Mouse (Mus musculus): Measurements from ENCODE around the gene Rsad1.

Gene Rsad1

DNA sequence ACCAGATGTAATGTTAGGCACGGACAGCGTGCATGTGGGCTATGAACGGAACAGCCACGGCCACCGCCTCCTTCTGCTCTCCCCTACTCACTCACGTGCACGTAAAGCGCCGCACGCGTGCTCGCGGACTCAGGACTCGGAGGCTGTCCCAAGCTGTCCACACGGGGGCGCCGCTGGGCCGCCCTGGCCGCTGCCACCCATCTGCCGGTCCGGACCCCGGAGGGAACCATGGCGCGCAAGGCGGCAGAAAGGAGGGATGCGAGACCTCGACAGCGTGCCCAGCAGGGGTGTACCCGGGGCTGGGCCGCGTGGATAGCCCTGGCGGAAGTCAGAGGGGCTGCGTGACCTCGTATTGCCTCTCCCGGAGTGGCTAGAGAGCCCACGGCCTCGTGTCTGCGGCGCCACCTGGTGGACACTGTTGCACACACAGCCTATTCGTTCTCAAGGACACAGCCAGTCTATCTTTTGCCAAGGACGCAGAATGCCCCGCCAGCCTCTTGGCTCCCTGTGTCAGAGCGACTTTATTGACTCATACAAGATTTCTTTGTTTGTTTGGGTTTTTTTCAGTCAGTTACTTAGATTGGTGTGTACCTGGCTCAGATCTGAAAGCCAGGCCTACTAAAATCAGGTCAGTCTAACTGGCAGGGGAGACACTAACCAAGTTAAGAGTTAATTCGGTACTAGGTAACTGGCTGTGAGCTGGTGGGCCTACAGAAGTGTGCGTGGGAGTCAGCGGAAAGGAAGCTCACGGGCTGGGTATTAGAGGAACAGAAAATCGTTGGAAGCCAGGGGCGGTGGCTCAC is at the start of gene Rsad1:
Gene Rsad1 (minus strand): TSS at position 368 of the 803 bp plus-strand sequence.
- peak; percentile 94 for DNase-seq (ENCODE audit: low spot score)

DNA sequence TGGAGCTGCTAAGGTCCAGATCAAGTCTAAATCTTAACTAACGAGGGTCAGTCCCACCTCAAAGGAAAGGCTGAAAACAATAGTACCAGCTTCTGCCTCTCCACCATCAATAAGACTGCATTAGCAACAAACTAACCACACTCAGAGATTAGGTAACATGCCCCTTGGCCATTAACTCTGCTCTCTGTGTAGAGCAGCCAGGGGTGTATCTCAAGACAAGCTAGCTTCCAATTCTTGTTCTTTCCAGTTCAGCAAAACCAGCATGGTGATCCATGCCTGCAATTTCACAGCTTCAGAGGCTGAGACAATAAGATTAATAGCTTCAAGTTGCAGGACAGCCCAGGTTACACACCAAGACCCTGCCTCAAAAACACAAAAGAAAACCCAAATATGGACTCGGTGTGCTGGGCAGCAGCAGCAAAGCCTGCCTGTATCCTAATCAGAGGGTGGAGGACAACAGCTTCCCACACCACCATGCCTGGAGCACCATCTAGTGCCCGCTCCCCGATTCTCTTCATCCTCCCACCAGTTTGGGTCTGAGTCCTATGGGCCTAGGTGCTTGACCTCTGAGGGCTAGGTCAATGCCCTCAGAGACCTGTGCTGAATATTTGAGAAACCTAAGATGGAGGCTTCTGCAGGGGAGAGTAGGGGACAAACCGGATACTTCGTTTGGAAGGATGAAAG is 49.5 kb upstream of the Rsad1 start:
- no peak for DNase-seq (ENCODE audit: low spot score)

DNA sequence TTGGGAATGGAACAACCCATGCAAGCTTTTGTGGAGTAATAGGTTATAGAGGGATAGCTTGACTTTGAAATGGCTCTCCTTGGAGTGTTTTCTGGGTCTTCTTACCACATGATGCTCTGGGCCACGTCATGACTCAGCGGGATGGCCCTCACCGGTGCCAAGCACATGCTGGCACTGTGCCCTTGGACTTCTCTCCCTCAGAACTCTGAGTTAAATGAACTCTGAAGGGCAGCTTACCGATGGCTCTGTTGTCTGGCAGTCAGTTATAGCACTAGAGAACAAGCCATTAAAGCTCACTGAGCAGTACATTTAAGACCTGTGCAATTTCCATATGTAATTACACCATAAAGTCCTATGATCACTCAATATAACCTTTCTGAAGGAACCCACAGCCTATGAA is 48.3 kb upstream of the Rsad1 start:
- peak; percentile 33 for DNase-seq (ENCODE audit: low spot score)

DNA sequence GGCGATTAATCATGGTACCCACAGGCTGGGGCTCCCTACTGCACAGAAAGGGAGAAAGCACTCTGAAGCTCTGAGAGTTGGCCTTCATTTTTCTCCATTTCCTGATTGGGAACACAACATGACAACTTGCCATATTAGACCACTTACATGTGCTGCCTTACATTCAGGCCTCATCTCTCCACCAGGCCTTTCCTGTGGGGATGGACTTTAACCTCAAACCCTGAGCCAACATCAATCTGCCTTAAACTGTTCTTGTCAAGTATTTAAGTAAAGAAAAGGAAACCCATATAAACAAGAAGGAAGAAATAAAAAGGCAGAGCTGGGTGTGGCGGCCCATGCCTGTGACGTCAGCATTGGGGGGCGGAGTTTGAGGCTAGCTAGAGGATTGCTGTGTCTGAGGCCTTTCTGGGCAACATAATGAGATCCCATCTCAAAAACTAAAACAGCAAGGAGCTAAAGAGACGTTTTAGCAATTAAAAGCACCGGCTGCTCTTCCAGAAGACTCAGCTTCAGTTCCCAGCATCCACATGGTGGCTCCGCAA is 47.3 kb upstream of the Rsad1 start:
- DNase-seq (ENCODE audit: low spot score): no peak

DNA sequence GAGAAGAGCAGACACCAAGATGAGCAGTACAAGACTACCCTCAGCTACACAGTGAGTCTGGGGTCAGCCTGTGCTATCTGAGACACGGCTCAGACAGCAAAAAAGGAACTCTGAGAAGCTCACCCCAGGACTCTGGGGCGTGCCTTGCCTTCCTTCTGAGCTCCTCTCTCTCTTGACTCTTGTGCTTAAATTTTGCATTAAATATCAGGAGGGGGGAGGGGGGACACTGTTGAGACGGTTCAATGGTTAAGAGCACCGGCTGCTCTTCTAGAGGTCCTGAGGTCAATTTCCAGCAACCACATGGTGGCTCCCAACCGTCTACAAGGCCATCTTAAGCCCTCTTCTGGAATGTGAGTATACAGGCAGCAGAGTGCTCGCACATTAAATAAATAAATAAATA is 38.5 kb upstream of the Rsad1 start:
- no peak for DNase-seq (ENCODE audit: low spot score)

DNA sequence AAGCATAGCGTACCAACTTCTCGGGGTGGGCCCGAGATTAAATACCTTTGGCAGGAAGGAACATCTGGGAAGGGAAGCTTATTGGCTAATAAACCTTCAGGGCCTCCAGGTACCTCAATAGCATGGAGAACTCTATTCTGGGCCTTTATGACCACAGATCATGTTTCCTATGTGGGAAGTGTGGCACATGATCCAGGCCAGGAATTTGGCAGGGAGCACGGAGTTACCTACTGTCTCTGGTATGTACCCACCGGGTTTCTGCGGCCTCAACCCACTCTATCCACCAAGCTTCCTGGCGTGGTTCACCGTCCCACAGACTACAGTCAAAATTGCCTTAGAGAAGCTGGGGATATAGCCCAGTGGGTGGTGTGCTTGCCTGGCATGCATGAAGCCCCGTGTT is 36.0 kb upstream of the Rsad1 start:
- DNase-seq (ENCODE audit: low spot score): no peak

DNA sequence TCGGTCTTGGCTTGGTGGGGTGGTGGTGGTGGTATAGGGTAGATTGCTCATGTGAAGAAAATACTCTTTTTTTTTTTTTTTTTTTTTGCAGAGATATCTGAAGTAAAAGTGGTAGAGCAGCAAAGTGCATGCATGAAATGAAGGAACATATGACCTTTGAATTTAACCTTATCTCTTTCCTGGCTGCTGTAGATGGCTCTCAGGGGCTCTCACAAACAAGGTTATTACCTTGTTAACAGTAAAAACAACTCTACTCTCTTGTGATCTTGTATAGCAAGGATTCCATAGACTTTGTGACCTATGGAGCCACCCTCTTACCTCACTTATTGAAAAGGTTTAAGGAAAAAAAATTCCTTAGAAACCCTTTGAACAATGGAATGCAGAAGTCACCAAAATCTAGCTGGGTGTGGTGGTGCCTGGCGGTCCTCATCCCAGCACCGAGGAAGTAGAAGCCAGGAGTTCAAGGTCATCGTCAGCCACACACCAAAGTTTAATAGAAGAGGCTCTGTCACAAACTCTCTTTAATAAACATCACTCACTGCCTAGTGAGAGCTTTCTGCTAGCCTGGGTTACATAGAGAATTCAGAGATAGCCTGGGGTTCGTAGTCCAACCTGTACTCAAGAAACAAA is 31.2 kb upstream of the Rsad1 start:
- DNase-seq (ENCODE audit: low spot score): no peak

DNA sequence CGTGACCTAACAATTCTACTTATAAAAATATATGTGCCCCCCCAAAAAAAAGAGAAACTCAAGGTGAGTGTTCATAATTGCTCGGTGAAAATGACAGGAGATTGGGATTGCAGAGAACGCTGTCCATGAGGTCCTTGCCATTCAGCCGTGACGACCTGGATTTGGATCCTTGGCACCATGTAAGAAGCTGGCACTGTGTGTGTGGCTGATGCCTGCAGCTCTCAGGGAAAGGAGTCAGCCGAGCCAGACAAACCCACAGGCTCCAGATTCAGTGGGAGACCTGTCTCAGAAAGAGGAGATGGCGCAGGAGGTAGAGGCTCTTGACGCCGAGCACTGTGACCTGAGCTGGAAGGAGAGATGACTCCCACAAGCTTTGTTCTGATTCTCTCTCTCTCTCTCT is 27.3 kb upstream of the Rsad1 start:
- DNase-seq (ENCODE audit: low spot score): no peak

DNA sequence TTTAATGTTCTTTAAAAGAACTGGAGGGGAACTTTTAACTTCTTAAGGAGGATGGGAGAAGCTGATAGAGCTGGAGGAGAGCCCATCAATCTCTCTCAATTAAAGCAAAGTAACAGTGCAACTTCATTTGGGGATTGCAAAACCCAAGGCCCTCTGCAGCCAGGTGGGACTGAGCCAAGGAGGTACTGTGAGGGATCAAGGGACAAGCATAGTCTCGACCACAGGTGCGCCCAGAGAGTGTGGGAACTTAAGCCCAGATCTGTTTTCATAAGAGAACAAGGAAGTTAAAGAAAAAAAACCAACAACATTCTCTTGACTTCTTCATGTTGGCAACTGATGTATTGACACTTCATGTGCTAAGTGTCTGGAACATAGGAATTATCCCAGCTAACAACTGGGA is 26.0 kb upstream of the Rsad1 start:
- DNase-seq (ENCODE audit: low spot score): no peak

DNA sequence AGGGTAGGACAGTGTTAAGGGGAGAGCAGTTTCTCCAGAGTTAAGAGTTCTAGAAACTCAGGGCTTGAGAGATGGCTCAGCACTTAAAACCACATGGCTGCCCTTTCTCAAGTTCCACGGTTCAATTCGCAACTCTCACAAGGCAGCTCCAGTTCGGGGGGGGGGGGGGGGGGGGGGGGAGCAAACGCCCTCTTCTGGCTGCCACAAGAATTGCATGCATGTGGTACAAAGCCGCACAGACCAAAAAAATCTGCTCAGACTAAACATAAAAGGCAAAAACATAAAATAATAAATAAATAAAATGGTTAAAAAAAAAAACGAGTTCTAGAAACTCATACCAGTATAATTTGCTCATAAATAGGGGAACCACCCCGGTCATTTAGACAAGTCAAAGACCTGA is 25.5 kb upstream of the Rsad1 start:
- DNase-seq (ENCODE audit: low spot score): no peak

DNA sequence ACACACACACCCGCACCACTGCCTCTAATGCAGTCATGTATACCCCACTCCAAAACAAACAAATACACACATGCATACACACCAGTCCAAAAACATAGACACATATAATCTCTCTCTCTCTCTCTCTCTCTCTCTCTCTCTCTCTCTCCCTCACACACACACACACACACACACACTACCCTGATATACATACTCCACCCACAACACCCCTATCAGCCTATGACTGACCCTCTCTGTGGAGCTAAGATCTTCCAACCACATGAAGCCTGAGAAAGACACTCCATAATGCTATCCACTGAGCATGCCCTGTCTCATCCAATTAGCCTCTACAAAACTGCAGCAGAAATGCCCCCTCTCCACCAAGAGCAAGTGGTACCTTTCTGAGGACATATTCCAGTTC is 22.8 kb upstream of the Rsad1 start:
- DNase-seq (ENCODE audit: low spot score): no peak

DNA sequence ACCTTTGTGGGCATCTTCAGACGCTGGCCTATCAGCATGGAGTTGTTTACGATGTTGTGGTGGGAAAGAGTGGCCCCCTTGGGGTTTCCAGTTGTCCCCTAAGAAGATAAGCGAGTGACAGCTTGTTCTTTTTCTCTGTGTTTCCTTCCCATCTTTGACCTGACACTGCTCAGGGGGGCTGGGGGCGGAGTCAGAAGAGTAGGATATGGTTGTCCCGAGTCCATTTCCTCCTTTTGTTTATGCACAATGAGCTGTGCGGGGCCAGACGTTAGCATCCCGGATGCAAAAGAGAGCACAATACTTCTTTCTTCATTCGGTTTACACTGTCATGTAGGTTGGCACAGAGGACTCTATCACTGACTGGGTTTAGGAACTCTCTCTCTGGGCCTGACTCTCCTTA is 21.6 kb upstream of the Rsad1 start:
- no peak for DNase-seq (ENCODE audit: low spot score)

DNA sequence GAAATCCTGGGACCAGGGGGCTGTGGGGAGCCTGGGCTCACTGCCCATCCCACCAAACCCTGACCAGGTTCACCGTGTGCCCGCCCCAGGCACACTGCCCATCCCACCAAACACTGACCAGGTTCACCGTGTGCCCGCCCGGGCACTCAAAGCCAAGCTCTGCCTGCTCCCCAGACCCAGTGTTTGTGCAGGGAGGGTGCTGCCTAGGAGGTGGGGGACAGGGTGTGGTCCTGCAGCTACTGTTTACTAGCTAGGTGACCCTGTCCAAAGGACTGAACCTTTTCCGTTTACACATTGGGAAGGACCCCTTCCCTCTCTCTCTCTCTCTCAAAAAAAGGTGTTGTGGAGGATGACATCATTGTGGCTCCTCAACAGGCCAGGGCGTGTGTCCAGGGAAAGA is 18.3 kb upstream of the Rsad1 start:
- no peak for DNase-seq (ENCODE audit: low spot score)

DNA sequence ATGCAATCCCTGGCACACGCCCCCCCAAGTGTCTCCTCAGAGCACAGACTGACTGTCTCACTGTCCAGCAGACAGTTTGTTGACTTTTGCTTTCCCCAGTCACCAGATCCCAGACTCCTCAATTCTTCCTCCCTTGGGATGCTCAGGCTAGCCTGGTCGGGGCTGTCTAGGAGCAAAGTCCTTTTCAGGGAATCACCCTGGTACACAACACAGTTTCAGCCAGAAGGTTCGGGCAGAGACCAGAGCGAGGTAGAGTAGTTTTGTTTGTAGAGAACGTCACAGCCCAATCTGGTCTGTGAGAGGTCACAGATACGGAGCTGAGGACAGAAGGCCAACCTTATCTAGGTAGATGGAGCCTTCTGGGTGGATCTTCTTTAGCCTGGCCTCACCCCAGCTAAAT is 17.5 kb upstream of the Rsad1 start:
- no peak for DNase-seq (ENCODE audit: low spot score)

DNA sequence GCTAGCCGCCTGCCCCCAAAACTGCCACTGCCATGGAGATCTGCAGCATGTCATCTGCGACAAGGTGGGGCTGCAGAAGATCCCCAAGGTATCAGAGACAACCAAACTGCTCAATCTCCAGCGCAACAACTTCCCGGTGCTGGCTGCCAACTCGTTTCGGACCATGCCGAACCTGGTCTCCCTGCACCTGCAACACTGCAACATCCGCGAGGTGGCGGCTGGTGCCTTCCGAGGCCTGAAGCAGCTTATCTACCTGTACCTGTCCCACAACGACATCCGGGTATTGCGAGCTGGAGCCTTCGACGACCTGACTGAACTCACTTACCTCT is 16.1 kb upstream of the Rsad1 start:
- no peak for DNase-seq (ENCODE audit: low spot score)

DNA sequence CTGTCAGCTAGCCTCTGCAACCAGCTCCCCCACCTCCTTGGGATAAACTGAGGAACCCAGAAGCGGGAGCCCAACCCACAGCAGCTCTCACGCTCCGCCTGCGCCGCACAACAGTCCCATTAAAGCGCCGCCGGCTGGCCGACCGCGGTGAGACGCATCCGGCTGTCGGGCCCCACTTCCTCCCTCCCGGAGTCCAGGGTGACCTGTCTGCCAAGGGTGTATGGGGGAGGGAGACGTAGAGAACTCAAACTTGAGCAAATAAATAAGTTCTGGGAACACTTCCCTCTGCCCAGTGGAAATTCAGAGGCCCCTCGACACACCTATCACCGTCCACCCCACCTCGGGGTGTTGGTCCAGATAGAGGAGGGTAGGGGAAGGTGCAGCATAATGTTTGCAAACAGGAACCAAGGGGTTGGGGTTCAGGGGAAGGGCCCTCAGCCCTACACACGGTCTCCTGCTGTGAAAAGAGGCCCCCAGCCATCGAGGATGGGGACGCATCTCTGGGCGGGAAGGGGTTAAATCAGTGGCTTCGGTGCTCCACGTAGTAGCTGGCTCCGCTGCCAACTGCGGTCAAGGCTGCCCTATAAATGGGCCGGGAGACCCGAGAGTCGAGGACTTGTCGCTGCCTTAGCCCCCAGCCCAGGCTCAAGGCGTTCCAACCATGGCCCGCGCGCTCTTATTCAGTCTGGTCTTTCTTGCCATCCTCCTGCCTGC is 15.5 kb upstream of the Rsad1 start, which contains the start of gene Chad:
Gene Chad (plus strand): TSS at position 611 of the 714 bp plus-strand sequence.
- peak; percentile 59 for DNase-seq (ENCODE audit: low spot score)

DNA sequence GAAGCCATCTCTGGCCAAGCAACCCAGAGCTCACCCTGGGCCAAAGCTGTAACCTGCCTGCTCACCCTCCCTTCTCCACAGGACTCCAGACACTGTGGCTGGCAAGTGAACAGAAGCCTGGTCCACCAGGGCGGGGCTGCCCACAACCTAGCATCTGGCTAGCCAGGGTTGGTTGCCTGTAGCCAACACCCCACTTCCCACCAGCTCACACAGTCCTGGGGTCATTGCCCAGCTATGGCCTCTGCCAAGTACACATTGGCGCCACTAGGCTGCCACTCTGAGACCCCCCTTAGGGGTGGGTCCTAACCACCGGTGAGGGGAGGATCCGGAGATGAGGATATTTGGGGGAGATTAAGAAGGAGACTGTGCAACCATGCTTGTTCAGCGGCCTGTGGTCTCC is 14.8 kb upstream of the Rsad1 start:
- DNase-seq (ENCODE audit: low spot score): no peak

DNA sequence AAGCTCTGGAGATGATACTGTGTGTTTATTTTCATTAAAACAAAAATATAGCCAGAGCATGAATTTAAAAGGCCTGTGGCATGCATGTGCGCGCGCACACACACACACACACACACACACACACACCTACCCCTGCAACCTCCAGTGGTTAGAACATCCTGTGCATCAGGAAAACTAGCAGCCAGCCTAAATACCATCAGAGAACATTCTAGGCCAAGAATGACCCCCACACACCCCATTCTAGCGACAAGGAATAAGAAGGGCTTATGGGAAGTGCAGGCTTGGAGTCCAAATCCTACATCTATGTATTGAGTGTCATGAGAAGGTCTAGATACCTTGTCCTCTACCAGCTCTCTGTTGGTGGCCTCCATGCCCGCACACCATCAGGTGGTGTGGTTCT is 14.3 kb upstream of the Rsad1 start:
- DNase-seq (ENCODE audit: low spot score): no peak

DNA sequence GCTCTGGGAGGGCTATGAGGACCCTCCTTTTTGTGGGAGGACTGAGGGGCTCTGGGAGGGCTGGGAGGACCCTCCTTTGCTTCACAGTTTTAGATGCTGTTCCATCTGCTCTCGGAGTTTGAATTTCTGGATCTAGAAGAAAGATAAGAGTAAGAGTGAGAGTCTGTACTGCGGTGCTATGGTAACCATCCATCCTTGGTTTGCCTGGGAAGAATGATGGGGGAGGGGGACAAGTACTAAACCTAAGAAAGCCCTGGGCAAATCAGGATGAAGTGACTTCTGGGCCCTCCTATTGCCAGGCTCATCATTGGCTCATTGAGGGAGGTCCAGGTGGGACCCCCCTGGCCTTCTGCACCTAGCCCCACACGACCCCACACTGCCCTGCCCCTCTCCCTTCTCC is 9.2 kb upstream of the Rsad1 start:
- DNase-seq (ENCODE audit: low spot score): no peak

DNA sequence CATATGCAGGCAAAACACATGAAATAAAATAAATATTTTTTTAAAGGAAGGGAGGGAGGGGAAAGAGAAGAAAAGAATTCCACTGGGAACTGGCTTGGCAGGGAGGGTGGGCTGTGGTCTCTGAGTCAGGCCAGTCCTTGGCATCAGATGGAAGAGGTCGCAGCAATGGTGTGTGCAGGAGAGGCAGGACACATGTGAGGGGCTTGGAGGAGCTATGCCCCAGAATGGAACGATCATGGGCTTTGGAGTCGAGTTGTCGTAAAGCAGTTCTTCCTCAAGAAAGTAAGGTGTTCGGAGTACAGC is 1.3 kb upstream of the Rsad1 start:
- DNase-seq (ENCODE audit: low spot score): no peak

DNA sequence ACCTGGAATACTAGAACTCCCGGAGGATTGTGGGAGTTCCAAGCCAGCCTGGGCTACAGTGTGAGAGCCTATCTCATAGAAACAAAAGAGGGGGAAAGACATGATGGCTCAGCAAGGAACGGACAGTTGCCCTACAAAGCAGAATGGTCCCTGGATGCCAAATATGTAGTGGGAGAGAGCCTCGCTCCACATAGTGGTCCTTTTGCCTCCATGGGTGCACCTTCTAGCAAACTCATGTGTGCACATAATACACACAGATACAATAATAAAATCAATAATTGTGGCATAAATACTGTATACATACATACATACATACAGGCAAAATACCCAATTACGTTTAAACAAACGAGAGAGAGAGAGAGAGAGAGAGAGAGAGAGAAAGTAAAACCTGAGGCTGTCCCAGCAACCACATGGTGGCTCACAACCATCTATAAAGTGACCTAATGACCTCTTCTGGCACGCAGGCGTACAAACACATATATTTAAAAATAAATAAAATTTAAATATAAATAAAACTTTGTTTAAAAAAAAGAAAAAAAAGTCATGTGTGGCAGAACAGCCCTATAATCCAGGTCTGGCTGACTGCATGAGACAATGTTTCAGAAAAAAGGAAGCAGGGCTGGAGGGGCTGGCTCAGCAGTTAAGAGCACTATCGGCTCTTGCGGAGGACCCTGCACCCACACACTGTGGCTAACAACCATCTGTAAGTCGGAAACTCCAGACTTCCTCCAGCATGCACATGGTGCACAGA is 811 bp upstream of the Rsad1 start:
- DNase-seq (ENCODE audit: low spot score): no peak

Measured in ovary, postnatal 36 days (tissue).